Mouse (Mus musculus): ENCODE results near the gene Dok4.

The Dok4 gene

DNA sequence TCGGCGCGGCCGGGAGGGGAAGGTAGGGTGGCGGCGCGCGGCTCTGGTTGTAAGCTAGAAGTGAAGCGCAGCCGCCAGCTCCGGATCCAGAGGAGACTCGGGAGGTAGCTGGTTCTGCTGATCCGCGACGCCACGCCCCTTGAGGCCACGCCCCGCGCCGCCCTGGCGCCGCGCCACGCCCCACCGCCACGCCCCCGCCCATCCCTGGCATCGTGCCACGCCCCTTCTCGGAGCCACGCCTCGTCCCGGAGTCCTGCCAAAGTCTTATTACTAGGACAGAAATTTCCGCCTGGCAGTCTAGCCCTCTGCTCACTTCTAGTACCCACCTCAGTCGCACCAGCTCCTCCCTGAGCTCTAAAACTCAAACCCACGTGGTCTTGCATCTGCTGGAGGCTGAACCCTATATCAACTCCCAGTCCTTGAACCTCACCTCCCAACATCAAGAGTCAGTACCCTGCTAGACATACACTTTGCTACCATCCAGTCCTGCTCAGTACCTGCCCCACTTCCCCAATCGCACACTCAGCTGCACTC, at the start of gene Dok4:
TSS of gene Dok4 (minus strand) at position 134 of the 534 bp plus-strand sequence.
- peak; percentile 65 for DNase-seq (ENCODE audit: low read depth)

- DNase-seq (ENCODE audit: low read depth): no peak
These were observed 47.3 kb upstream of the Dok4 start, which contains the start of gene Adgrg5 for GRCm38 (mm10) chr8:94923405-94923804. Adgrg5 (plus strand) TSS chr8:94923694.

- no peak for DNase-seq (ENCODE audit: low read depth)
These were observed 46.5 kb upstream of the Dok4 start for GRCm38 (mm10) chr8:94922602-94923001.

GRCm38 (mm10) chr8:94922176-94922575, 46.0 kb upstream of the Dok4 start:
- DNase-seq (ENCODE audit: low read depth): no peak

DNA sequence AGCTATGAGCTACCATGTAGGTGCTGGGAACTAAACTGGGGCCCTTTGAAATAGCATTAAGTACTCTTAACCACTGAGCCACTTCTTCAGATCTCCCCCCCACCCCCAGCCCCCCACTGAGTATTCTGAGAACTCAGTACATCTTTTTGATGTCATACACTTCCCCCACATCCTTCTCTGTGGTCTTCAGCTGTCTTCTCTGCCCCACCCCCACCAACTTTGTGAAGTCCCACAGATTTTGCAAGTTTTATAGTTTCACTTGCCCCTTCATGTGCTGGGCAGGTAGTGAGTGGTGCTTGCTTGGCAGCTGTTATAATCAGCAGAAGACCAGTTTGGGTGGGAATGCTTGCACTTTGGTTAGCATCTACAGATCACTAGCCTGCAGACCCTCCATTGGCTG, 43.1 kb upstream of the Dok4 start:
- no peak for DNase-seq (ENCODE audit: low read depth)

- DNase-seq (ENCODE audit: low read depth): no peak
These were observed 41.8 kb upstream of the Dok4 start, which contains the start of gene Ccdc102a for GRCm38 (mm10) chr8:94917851-94918495. Ccdc102a (minus strand) TSS chr8:94918098.

GRCm38 (mm10) chr8:94917352-94917751, 41.2 kb upstream of the Dok4 start:
- DNase-seq (ENCODE audit: low read depth): peak; percentile 87

DNA sequence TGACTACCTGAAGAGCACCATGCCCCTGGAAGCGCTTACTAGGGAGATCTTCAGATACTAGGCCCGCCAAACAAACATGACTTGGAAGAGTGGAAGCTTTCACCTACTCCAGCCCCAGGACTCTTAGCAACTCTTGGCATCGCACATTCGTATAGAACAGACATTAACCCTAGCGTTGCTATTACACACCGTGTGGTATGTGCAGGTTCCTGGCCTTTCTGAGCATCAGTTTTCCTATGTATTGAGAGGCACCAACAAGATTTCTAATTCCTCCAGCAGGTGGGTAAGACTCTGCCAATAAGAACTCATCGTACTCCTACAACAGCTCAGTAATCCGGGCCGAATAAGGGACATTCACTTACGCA, 40.8 kb upstream of the Dok4 start:
- DNase-seq (ENCODE audit: low read depth): no peak

DNA sequence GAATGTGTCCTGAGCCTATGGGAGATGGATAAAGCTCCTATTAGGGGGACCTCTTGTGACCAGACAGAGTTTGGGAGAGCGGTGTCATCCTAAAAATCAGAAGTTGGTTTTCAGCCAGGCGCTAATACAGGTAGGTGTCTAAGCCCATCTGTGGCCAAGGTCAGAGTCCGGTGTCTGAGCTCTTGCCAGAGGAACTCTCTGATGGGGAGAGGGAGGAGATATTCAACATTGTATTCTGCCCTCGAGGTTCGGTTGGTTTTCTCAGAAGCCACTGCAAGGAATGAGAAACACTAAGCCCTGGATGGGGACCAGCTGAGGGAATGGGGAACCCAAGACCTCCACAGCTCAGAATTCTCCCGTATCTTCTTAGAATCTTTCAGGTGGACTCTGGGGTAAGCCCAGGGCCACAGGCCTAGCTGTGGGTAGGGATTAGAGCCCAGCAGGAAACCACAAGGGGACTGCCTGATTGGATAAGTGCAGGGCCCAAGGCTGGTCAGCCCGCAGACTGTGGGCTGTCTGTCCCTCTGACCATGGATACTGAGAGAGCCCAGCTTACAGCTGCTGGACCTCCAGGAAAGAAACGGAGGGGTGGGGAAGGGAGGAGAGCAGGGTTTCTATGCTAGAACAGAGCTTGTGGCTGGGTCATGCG, 40.3 kb upstream of the Dok4 start:
- DNase-seq (ENCODE audit: low read depth): no peak

DNA sequence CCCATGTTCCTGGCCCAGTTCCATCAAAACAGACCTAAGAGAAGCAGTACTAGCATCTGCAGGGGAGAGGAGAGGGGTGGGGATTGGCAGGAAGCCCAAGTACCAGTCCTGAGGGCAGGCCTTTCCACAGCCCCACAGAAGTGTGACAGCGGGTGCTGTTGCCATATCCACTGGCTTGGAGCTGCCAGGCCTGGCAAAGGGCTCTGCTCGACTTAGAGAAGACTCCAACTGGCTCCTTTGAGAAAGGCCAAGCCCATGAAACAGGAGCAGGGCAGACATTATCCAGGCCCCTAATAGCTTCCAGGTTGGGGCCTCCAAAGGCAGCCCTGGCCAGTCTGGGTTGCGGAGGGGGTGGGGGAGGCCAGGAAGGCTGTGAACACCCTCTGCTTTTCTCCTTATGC, 38.6 kb upstream of the Dok4 start:
- DNase-seq (ENCODE audit: low read depth): no peak

DNA sequence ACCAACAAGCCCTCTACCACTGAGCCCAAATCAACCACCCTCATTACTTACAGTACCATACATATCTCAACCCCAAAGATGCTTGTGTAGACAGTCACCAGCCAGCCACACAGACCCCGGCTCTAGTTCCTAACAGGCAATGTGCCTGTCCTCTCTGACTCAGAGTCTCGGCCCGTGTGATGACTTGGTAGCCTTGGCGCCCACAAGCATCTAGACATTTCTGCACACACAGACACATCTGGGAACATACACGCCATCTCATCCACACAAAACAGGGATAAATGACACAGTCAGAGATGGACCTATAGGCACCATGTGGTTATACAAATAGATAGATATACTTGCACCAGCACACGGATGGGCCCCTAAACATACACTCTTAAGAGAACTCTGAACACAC, 38.1 kb upstream of the Dok4 start:
- no peak for DNase-seq (ENCODE audit: low read depth)

DNA sequence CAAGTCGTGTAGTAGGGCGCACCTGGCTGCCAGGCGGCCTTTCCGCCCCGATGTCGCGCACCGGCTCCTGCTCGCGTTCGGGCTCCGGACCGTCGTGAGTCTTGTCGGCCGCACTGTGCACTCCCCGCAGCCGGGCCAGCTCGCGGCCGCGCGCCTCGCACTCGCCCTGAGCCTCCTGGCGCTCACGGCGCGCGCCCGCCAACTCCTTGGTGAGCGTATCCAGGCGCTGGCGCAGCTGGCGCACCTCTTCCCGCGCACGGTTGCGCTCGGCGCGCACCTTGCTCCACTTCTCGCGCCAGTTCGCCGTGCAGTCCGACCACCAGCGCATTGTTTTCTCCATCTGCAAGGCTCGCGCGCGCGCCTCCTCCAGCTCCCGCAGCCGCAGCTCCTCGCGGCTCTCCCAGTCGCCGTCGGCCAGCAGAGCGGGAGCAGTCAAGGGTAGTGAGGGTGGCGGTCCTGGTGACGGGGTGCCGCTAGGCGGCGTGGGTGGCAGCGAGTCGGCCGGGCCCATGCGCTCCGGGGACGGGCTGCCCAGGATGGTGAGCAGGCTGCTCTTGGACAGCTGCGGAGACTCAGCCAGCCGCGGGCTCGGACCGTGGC, 37.0 kb upstream of the Dok4 start:
- DNase-seq (ENCODE audit: low read depth): no peak

DNA sequence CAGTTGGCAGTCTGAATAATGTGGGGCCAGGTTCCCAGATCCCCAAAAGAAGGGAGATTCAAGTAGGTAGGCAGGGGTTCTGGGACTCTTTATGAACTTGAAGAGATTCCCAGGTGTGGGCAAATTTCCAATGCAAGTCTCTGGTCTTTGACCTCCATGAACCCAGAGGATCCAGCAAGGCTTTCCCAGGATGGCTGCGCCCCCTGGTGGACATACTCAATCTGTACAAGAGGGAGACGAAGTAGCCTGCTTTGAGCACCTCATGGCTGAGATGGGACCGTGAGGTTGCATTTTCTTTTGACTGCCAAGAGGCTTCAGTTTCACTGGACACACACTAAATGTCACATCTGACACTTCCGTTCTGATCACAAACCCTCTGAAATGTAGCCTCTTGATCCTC, 32.7 kb upstream of the Dok4 start:
- DNase-seq (ENCODE audit: low read depth): no peak

DNA sequence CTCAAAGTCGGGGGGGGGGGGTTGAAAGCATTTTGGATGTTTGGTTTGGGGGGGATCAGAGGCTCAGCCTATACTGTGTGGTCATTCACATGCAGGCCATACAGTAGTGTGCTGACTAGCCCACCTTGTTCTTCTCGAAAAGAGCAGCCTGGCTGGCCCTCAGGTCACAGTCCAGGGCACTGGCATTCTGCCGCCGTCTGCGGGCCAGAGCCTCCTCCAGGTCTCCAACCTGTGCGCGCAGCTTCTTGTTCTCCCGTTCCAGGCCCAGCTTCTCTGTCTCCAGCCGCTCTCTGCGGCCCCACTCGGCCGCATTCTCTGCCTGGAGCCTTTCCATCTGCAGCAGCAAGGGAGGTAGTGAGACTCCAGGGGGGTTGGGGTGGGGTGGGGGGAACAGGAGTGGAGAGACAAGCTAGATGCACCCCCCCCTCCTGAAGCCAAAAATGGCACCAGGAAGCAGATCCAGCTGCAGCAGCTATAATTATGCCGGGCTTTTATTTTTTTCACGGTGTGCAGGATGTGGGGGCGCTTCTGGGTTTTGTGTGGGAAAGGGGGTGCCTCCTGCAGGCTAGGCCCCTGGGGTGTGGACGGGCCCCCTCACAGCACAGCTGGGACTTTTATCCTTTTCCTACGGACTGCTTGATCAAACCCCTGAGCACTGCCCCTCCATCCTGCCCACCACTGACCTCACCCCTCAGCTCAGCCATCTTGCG, 31.6 kb upstream of the Dok4 start:
- no peak for DNase-seq (ENCODE audit: low read depth)

DNA sequence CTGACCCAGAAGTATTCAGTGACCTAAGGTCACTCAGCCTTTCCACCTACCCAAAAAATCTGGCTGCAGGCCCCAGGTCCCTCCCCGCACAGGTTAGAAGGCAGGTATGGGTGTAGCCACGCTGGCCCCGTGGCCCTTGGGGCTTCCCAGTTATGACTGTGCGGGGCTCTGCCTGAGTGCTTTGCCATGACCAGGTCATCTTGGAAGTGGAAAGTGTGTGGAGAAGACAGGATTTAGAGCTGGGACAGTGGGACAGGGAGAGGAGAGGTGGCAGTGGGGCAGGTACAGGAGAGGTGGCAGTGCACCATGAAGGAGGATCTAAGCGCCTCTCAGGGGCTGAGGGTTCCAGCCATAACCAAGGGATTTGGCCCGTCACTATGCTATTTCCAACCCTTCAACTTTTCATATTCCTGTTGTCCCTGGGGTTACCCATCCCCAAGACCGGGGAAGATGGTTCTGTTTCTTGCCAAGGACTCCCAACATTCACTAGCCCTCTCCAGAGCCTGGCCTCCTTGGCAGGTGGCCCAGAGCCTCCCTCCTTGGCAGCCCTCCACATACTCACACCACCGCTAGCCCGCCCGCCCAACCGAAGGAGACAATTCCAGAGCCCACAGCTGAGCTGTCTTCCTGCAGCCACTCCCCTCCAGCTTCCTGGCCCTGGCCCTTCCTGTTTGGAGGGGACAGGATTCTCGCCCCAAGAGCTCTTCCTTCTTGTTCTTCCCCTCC, 28.5 kb upstream of the Dok4 start:
- DNase-seq (ENCODE audit: low read depth): no peak

- no peak for DNase-seq (ENCODE audit: low read depth)
These were observed 27.6 kb upstream of the Dok4 start for GRCm38 (mm10) chr8:94903709-94904108.

DNA sequence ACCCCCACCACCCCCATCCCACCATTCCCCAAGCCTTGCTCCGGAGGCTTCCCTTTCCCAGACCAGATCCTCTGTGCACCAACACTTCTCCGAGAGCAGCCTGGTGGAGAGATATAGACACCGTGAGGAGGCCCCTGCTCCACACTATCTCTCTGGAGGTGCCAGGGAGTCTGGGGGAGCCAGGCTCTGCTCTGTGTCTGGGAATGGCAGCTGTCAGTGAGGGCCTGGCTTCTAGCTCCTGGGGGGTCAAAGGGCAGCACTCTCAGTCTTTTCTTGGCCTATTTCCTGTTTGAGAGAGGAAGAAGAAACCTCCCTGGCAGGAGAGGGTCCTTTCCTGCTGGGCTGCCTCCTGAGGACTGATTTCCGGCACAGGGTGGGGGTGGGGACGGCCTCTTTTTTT, 24.9 kb upstream of the Dok4 start:
- no peak for DNase-seq (ENCODE audit: low read depth)

DNA sequence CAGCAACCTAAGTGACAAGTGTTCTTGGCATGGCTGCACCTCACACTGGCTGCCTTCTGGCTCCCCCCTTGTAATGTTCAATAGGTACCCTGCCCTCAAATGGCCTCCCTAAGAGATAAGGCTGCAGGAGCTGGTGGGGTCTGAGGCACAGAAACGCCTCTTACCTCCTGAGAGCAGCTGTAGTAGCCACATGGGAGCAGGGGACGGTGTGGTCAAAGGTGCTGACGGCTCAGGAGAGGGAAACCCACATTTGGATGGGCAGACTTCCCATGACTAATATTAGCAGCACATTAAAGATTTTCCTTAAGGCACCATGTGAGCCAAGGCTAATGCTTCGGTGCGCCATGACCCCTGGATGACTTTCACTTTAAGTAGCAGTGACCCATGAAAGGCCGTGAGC, 24.5 kb upstream of the Dok4 start:
- DNase-seq (ENCODE audit: low read depth): no peak

GRCm38 (mm10) chr8:94899262-94899661, 23.1 kb upstream of the Dok4 start:
- no peak for DNase-seq (ENCODE audit: low read depth)

DNA sequence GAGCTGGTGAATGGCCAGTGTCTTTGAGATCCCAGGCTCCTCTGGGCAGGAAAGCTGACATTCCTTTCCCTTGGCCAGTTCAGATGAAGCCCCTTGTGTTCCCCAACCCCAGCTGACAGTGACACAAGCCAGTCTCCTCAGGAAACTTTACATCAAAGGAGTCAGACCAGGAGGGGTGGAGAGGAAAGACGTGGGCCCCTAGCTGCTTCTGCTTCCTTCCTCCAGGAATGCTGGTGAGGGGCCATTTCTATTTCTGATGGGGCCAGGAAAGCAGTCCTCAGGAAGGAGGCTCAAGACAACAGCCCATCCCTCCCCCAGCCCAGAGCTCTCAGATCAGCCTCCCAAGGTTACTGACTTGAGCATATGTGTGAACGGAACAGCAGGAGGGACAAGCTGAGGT, 16.8 kb upstream of the Dok4 start:
- no peak for DNase-seq (ENCODE audit: low read depth)

GRCm38 (mm10) chr8:94888383-94889036, 12.4 kb upstream of the Dok4 start:
- DNase-seq (ENCODE audit: low read depth): no peak
